Mouse (Mus musculus) liver, embryonic 16.5 days (tissue): ENCODE measurements around the gene Gm19935. TPM values are rescaled to one million over a fixed set of nuclear protein-coding genes. Genes with fewer than 3 reads are reported as not detected.

ENCODE experiments used
- ATAC-seq: fragments of 200-750 bp; cut with Nextera tagmentation; 2 replicates; pipeline ENCODE4 v1.8.0; 2017; ENCODE audit warnings: low read depth, mild to moderate bottlenecking, moderate number of reproducible peaks, moderate library complexity
- H3K27ac ChIP-seq: fragments of 300-500 bp; sonication (generic); 2 replicates; pipeline ENCODE4 v1.5.1; 2014; ENCODE audit warnings: mild to moderate bottlenecking, low read length
- H3K27me3 ChIP-seq: fragments of 300-500 bp; sonication (generic); 2 replicates; pipeline ENCODE4 v1.6.1; 2014; ENCODE audit warnings: low read depth, low read length, mixed read lengths; ENCODE audit not compliant: control insufficient read depth, insufficient read depth
- H3K36me3 ChIP-seq: fragments of 300-500 bp; sonication (generic); 2 replicates; pipeline ENCODE4 v1.6.1; 2014; ENCODE audit warnings: mild to moderate bottlenecking; ENCODE audit not compliant: control insufficient read depth, insufficient read depth
- H3K4me1 ChIP-seq: fragments of 300-500 bp; sonication (generic); 2 replicates; pipeline ENCODE4 v1.6.1; 2014; ENCODE audit warnings: low read depth, low read length, mixed read lengths; ENCODE audit not compliant: control insufficient read depth
- H3K4me2 ChIP-seq: fragments of 300-500 bp; sonication (generic); 2 replicates; pipeline ENCODE4 v1.6.1; 2014; ENCODE audit warnings: low read depth, low read length, mixed read lengths
- H3K4me3 ChIP-seq: fragments of 300-500 bp; sonication (generic); 2 replicates; pipeline ENCODE4 v1.5.1; 2014; ENCODE audit warnings: low read depth, mild to moderate bottlenecking, low read length
- H3K9ac ChIP-seq: fragments of 300-500 bp; sonication (generic); 2 replicates; pipeline ENCODE4 v1.6.1; 2014; ENCODE audit warnings: low read depth, low read length
- H3K9me3 ChIP-seq: fragments of 300-500 bp; sonication (generic); replicated peaks from 2 replicates; pipeline ENCODE4 v1.6.1; 2016; ENCODE audit warnings: low read length; ENCODE audit not compliant: control insufficient read depth
- WGBS: fragments of 180-500 bp; shearing (Covaris S2); extraction: QIAGEN DNeasy Blood & Tissue Kit; methylation state at CpG from one replicate; pipeline ENCODE4 v1.1.7; 2014; ENCODE audit not compliant: insufficient replicate concordance; 5-methylcytosine and 5-hydroxymethylcytosine counted together
- microRNA-seq: library from miRNA; unstranded; fragments of <30 nt; microRNA quantifications from one replicate; pipeline ENCODE4, GENCODE M21; 2016
- polyA plus RNA-seq: library from polyadenylated mRNA; unstranded; fragments of >200 nt; fragmentation: Nextera tagmentation; extraction: Ambion mirVana; gene quantifications from 2 replicates; pipeline ENCODE4 v1.2.1, GENCODE M21; 2015

The Gm19935 gene
- polyA plus RNA-seq, 1 experiment from 2014 or later = not detected

GRCm38 (mm10) chr8:90769791-90770190 lies 47.4 kb downstream of the Gm19935 start:
- no peak overlapping the region for H3K9ac ChIP-seq
- H3K27me3 ChIP-seq = no peaks in the 10 kb centered on the region
- H3K4me3 ChIP-seq = no peak overlapping the region
- no peak overlapping the region for H3K27ac ChIP-seq
- no peaks in the 10 kb centered on the region for H3K36me3 ChIP-seq
- H3K4me2 ChIP-seq = no peak overlapping the region
- ATAC-seq = no peak
- WGBS = 59% methylated on average over 5 of the region's 5 CpGs
- no peaks in the 10 kb centered on the region for H3K4me1 ChIP-seq
- H3K9me3 ChIP-seq = no peaks in the 10 kb centered on the region

Small RNA genes within 50 kb of the gene (microRNA-seq; reads per million reads assigned to microRNA genes)
- gene Gm44382 = not detected

Other genes with a start within 250 kb of the Gm19935 start
- 14.6 and 18.5 TPM in 2 replicates for gene Chd9, start 11.0 kb upstream of the Gm19935 start, polyA plus RNA-seq